Mouse (Mus musculus): ENCODE results near the gene Nme6. TPM values are rescaled to one million over a fixed set of nuclear protein-coding genes. Genes with fewer than 3 reads are reported as not detected.

Gene Nme6
- 17.7 TPM for polyA plus RNA-seq (2017; shearing (Covaris generic))

GRCm38 (mm10) chr9:109832391-109833087 lies at the start of gene Nme6:
Gene Nme6 (plus strand): TSS chr9:109832749.

GRCm38 (mm10) chr9:109790570-109790969 lies 42.0 kb upstream of the Nme6 start, which contains the start of gene Fbxw27:
Gene Fbxw27 (minus strand): TSS chr9:109790670.

GRCm38 (mm10) chr9:109811980-109812379 lies 20.6 kb upstream of the Nme6 start, which contains the start of gene Spink8:
Gene Spink8 (plus strand): TSS chr9:109812280.

GRCm38 (mm10) chr9:109849312-109849758 lies 16.8 kb downstream of the Nme6 start, which contains the start of gene Camp:
Gene Camp (minus strand): TSS chr9:109849617.

DNA sequence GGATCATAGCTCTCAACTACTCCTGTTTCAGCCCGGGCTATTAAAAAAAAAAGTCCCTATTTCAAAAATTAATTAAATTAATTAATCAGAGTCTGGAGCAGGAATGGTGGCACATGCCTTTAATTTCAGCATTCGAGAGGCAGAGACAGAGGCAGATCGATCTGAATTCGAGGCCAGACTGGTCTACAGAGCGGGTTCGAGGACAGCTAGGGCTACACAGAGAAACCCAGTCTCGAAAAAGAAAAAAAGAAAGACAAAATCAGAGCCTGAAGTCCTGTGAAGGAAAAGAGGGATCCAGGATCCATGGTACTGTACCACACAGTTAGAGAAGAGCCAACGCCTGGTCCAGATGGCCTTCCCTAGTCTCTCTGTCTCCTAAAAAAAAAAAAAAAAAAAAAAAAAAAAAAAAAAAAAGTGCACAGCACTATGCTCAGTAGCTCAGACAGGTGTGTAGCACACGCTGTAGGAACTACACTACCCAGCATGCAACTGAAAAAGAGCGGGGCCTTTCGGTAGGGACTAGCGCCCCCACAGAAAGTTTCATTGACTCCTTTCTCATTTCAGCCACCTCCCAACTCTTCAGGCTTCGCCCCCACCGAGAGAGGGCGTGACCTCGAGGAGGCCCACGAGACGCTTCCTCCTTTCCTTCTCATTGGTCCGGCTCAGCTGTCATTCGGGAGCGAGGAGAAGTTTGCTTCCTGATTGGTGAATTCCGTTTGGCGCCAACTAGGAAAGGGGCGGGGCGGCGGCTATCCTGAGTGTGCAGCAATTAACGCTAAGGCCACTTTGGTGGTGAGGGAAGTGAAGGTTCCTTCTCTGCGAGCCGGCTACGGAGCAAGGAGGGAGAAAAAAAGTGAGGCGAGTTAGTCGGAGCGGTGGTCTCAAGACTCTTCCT lies 42.5 kb downstream of the Nme6 start, which contains the start of gene Cdc25a:
Gene Cdc25a (plus strand): TSS at position 783 of the 895 bp plus-strand sequence.

Other genes starting within 250 kb of the Nme6 start
- gene Fbxw24, start 206.7 kb upstream of the Nme6 start, polyA plus RNA-seq (2017; shearing (Covaris generic)): not detected
- not detected for gene Fbxw25, start 168.1 kb upstream of the Nme6 start, polyA plus RNA-seq (2017; shearing (Covaris generic))
- not detected for gene Fbxw18, start 130.0 kb upstream of the Nme6 start, polyA plus RNA-seq (2017; shearing (Covaris generic))
- gene Fbxw26, start 86.7 kb upstream of the Nme6 start, polyA plus RNA-seq (2017; shearing (Covaris generic)): not detected
- gene Fbxw27, start 42.1 kb upstream of the Nme6 start, polyA plus RNA-seq (2017; shearing (Covaris generic)): not detected
- gene Spink8, start 20.5 kb upstream of the Nme6 start, polyA plus RNA-seq (2017; shearing (Covaris generic)): not detected
- not detected for gene Camp, start 16.9 kb downstream of the Nme6 start, polyA plus RNA-seq (2017; shearing (Covaris generic))
- gene Cdc25a, start 42.8 kb downstream of the Nme6 start, polyA plus RNA-seq (2017; shearing (Covaris generic)): 8.1 TPM
- 69.4 TPM for gene Map4, start 98.7 kb downstream of the Nme6 start, polyA plus RNA-seq (2017; shearing (Covaris generic))